ENCODE assay signal across 1 mouse cellular context in the genomic region with DNA sequence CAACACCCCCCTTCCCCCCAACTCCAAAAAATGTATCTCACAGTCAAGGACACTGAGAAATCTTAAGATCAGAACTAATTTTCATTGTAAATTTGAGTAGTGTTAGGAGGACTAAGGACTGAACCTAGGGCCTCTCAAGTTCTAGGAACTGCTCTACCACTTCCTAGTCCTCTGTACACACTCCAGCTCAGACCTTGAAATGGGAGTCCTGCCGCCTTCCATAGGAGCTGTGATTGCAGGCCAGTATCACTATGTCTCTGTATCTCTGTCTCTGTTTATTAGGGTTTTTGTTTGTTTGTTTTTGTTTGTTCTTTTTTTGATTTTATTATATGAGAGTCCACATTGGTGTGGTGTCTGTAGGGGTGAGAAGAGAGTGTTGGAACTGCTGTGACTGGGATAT.
TF ChIP-seq lines count a peak whose summit lies in the region.

No protein-coding gene starts in this region.

TF ChIP-seq in MEL, 35 proteins besides CTCF, POLR2A, EP300 and RAD21 (continued from another document):
- TF ChIP-seq GABPA (IDR thresholded peaks at IDR 0.05; ENCODE audit: low read depth, low read length) (no peak), MAZ (IDR thresholded peaks at IDR 0.05; ENCODE audit: low read depth, low read length) (no peak), MYB (IDR thresholded peaks at IDR 0.05; ENCODE audit: low read depth, low read length) (no peak), CHD1 (IDR thresholded peaks at IDR 0.05; ENCODE audit: low read depth, low read length) (no peak), TAL1 (IDR thresholded peaks at IDR 0.05; ENCODE audit: low read length) (no peak)
TF ChIP-seq in MEL: peak in this region for 0.
